Mouse (Mus musculus): ENCODE data around the gene Frrs1l.

Frrs1l gene

DNA sequence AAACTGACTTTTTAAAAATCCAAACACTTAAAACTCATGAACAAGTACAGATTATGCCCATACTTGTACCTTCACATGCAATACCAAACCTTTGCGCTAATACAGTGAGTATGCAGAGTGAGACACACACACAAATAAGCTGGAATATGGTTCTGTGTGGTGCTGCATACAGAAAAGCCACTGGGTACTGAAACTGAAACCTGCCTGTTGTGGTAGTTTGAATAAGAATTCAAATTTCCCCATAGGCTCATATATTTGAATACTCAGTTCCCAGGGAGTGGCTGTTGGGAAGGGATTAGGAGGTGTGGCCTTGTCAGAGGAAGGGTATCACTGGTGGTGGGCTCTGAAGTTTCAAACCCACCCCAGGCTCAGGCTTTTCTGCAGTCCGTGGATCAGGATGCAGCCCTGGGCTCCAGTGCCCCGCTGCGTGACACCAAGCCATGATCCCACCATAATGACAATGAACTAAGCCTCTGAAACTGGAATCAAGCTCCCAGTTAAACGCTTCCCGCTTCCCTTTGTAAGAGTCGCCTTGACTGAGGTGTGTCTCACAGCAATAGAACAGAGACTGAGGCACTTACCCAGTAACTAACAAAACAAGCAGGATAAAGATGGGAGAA lies 77.7 kb downstream of the Frrs1l start:
- DNase-seq: no peak

DNA sequence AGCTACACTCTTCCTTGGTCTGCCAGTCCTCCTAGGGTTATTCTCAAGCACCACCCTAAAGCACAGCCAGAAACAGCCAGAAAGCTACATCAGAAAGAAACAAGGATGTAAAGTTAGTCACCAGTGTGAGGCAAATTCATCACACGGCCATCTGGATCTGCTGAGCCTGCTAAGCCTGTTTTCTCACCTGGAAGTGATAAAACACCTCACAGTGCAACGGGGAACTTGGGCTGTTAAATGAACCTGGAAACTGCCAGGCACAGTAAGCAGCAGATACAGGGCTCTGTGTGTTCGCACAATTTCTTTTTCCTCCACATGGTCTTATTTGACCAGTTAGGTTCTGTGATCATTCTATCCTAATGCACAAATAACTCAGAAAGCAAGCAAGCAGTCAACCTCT lies 80.6 kb downstream of the Frrs1l start:
- DNase-seq: no peak

DNA sequence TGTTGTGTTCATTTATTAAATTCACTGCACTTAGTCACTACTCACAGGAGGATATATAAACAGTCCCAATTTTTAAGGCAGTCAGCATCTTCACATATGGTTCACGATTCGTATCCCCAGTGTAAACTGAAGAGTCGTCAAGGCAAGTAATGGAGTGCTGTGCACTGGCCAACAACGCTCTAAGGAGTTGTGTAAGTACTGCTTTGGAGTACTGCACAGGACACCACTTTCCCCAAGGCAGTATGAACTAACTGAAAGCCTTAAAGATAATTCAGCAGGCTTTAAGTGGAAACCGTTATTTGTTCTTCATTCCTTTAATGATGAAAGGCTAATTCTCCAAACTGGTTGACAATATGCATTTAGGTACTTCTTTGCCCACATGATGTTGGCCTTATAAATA lies 82.5 kb downstream of the Frrs1l start:
- no peak for DNase-seq

All from kidney, postnatal 36 days (tissue).